Mouse (Mus musculus): ENCODE measurements around the gene Mok.
"Not testable (repeated sequence)": the region's sequence is repeated elsewhere in the genome, so short reads cannot be mapped to it uniquely, and the experiment has no call there.

Mok gene

GRCm38 (mm10) chr12:110840348-110841198, at the start of gene Mok:
Gene Mok (minus strand): TSS chr12:110840939.
- peak; percentile 94 for DNase-seq (ENCODE audit: low spot score)

DNA sequence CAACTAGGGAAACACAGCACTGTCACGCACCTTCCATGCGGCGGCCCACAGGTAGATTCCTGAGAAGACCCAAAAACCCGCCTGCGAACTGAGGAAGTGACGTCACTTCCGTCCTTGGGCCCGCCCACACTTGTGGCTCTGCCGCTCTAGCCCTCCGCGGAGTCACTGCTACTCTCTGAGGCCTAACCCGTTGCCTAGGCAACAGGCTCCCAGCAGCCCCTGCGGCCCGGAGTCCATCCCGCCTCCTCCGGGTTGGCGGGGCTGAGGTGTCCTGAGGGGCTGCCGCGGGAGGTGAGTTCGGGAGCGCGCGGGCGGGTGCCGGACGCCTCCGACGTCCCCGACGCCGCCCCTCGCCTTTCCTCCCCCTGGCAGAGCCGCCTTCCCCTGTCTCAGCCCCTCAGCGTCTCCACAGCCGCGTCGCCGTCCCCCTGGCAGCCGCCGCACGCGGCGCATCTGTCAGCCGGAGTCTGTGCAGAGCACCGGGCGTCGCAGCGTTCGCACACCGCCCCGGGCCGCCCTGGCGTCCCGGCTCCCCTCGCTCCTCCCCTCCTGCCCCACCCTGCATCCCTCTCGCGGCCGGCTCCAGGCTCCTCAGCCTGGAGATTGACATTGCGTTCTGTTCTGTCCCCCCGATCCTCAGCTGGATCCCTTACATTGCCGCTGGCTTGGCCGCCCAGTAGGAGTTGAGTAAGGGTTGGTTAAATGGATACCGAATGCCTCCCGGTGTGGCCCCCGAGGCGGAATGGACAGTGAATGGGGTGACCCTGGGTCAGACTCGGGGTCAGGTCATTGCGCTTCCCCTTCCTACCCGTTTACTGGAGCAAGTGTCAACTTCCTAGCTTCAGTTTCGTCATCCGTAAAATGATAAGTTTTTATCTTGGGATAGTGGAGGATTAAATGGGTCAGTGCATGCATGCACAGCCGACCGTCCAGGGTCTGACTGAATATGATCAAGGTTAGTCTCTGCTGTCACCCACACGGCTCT, 48.6 kb upstream of the Mok start, which contains the start of the genes Cinp and Tecpr2:
Cinp (minus strand) TSS at position 110 of the 985 bp plus-strand sequence.
Tecpr2 (plus strand) TSS at position 229 of the 985 bp plus-strand sequence.
- DNase-seq (ENCODE audit: low spot score) = peak; percentile 97

DNA sequence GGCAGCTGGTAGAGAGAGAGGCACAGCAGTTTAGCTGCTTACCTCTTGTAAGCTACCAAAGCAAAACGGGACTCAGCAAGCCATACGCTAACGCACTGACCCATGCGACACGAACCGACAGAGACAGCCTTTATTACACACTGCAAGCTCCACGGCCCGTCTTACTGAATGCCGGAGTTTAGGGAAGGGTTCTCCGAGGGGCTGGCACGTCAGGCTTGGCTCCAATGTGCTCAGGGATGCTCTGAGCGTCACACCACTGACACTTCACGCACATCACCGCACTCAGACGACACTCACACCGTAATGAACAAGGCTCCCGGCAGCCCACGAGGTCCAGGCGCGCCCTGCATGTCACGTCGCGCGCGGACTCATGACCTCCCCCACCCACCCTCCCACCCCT, 47.9 kb upstream of the Mok start:
- DNase-seq (ENCODE audit: low spot score) = no peak

GRCm38 (mm10) chr12:110888106-110888505, 47.4 kb upstream of the Mok start:
- no peak for DNase-seq (ENCODE audit: low spot score)

GRCm38 (mm10) chr12:110885251-110885650, 44.5 kb upstream of the Mok start:
- no peak for DNase-seq (ENCODE audit: low spot score)

GRCm38 (mm10) chr12:110882291-110882690, 41.6 kb upstream of the Mok start:
- no peak for DNase-seq (ENCODE audit: low spot score)

GRCm38 (mm10) chr12:110875351-110875750, 34.6 kb upstream of the Mok start:
- DNase-seq (ENCODE audit: low spot score) = no peak

- no peak for DNase-seq (ENCODE audit: low spot score)
Observed at GRCm38 (mm10) chr12:110871247-110871646, 30.5 kb upstream of the Mok start.

- DNase-seq (ENCODE audit: low spot score) = no peak
Observed at GRCm38 (mm10) chr12:110870107-110870506, 29.4 kb upstream of the Mok start.

DNA sequence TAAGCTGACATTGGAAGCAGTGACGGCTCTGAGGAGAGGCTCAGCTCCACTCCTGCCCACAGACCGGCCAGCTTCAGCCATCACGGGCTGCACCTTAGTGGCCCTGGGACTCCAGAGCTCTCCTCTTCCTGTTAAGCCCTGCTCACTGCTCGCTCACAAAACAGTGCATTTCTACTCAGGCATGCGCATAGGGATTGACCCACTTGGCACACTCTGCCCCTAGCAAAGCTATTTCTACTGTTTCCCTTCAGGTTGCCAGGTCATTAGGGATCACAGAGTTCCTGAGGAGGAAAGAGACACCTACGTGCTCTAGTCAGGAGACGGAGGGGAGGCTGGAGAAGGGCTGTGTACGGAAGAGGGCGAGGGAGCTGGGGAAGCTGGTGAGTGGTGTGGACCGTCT, 25.2 kb upstream of the Mok start:
- DNase-seq (ENCODE audit: low spot score) = peak; percentile 26

DNA sequence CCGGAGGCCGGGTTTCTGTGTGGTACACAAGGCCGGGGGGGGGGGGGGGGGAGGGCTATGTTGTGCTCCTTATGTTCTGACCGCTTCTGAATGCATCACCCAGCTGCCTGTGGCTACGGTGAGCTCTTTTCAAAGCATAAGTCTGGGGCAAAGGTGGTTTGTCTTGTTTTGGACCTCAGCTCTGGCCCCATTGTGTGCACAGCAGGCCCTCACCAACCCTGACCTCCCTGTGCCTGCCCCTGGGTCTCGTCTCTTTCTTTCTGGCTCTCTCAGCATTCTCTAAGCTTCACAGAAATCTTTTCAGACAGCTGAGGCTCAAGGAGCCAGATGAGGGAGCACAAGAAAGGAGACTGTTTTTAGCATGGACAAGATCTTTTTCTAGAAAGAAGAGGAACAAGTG, 24.8 kb upstream of the Mok start:
- DNase-seq (ENCODE audit: low spot score) = no peak

GRCm38 (mm10) chr12:110864008-110864407, 23.3 kb upstream of the Mok start:
- no peak for DNase-seq (ENCODE audit: low spot score)

DNA sequence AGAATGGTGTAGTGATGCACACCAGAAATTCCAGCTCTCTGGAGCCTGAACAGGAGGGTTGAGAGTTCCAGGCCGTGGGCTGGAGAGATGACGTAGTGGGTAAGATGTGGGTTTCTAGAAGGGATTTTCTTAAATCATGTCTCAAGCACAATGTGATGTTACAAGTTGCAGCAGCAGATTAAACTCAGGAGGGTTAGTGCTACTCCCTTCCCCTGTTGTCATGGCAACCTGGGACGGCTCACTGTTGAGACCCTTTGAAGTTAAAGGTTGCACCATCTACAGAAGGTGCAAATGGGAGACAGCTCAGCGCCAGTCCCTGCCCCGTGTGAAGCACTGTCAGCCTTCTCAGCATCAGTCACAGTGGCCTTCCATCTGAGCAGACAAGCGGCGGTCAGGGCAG, 20.5 kb upstream of the Mok start:
- no peak for DNase-seq (ENCODE audit: low spot score)

- DNase-seq (ENCODE audit: low spot score) = no peak
Observed at GRCm38 (mm10) chr12:110860293-110860692, 19.6 kb upstream of the Mok start.

GRCm38 (mm10) chr12:110858681-110859080, 17.9 kb upstream of the Mok start:
- not testable (repeated sequence) for DNase-seq (ENCODE audit: low spot score)

- DNase-seq (ENCODE audit: low spot score) = no peak
Observed at GRCm38 (mm10) chr12:110857196-110857595, 16.5 kb upstream of the Mok start.

GRCm38 (mm10) chr12:110854786-110855737, 14.3 kb upstream of the Mok start:
- peak; percentile 43 for DNase-seq (ENCODE audit: low spot score)

DNA sequence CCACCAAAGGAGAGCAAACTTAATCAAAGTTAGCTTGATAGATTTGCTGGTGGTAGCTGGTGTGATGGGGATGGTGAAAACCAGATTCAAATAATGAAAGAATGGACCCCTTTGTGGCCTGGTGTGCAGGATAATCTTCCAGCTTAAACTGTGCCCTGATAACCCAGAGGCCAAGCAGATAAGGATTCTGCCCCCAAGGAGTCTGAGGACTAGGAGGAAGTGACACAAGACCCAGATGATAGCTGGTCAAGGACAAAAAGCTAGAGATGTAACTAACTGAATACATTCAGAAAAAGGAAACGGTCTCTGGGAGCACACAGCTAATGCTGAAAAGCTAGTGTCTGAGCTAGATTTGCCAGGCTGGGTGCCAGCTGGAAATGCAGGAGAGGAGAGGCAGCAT, 11.2 kb upstream of the Mok start:
- no peak for DNase-seq (ENCODE audit: low spot score)

DNA sequence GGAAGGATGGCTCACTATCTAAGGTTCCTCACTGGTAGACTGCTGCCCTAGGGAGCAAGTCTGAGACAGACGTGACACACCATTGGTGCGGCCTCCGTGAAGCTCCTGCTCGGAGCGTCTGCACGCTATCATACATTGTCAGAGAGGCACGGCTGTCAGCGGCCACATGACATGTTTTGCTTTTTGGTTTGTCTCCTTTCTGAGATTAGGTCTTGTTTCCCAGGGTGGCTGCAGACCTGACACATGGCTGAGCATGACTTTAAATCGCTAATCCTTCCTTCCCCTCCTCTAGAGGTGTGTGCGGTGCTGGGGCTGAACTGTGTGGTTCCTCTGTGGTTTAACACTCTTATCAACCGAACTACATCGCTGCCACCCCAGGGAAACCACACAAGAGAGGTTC, 10.7 kb upstream of the Mok start:
- no peak for DNase-seq (ENCODE audit: low spot score)

DNA sequence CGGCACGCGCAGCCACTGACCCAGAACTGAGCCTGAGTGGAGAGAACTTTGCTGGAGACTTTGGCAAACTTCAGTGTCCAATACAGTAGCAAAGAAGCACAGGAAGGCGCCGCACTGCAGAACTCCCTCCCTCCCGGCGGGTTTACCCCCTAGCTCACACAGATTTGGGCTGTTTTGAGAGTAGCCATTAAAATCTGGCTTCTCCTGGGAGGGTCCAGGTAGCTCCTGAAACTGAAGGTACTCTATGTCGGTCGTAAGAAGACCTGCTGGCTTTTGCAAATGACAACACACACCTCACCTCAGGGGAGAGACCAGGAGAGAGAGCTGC, 10.2 kb upstream of the Mok start:
- no peak for DNase-seq (ENCODE audit: low spot score)

Data from layer of hippocampus, adult 11-12 months (tissue).